Mouse (Mus musculus) ES-E14 (cell line): ENCODE measurements around the gene Ctse. TPM values are rescaled to one million over a fixed set of nuclear protein-coding genes. Genes with fewer than 3 reads are reported as not detected.

Source experiments
- DNase-seq: peaks from one replicate; pipeline ENCODE4 v3.0.0-alpha.2; 2013; ENCODE audit warnings: low read depth, low spot score
- H3K27ac ChIP-seq: 2 replicates; pipeline ENCODE4 v1.5.1; 2012; ENCODE audit warnings: low read depth, mild to moderate bottlenecking, low read length, moderate library complexity, mixed read lengths; ENCODE audit not compliant: poor library complexity, insufficient read depth, severe bottlenecking
- H3K36me3 ChIP-seq: 2 replicates; pipeline ENCODE4 v1.6.1; 2012; ENCODE audit warnings: mild to moderate bottlenecking, low read length, moderate library complexity, mixed read lengths; ENCODE audit not compliant: control insufficient read depth, poor library complexity, insufficient read depth, severe bottlenecking
- H3K4me1 ChIP-seq, 2 experiments: fragments of 150-350 bp in 1 of 2; sonication (generic) in 1 of 2; 2 replicates each; pipeline ENCODE4 v1.6.1; 2012; ENCODE audit warnings: low read length in 2 of 2, mild to moderate bottlenecking in 1 of 2, mixed read lengths in 1 of 2; ENCODE audit not compliant: control insufficient read depth in 2 of 2, insufficient read depth in 2 of 2, poor library complexity in 1 of 2
- H3K4me3 ChIP-seq, 2 experiments: fragments of 150-350 bp in 1 of 2; sonication (generic) in 1 of 2; 2 replicates each; pipeline ENCODE4 v1.5.1; 2012; ENCODE audit warnings: low read length in 2 of 2, low read depth in 1 of 2, mild to moderate bottlenecking in 1 of 2, mixed read lengths in 1 of 2; ENCODE audit not compliant: insufficient read depth in 1 of 2, poor library complexity in 1 of 2, severe bottlenecking in 1 of 2
- H3K9ac ChIP-seq: 2 replicates; pipeline ENCODE4 v1.6.1; 2012; ENCODE audit warnings: low read depth, mild to moderate bottlenecking, low read length, mixed read lengths; ENCODE audit not compliant: poor library complexity, insufficient read depth, severe bottlenecking
- H3K9me3 ChIP-seq: fragments of 150-350 bp; sonication (generic); 2 replicates; pipeline ENCODE4 v1.6.1; 2012; ENCODE audit warnings: low read depth, mild to moderate bottlenecking, low read length; ENCODE audit not compliant: control insufficient read depth, insufficient read depth
- CHD2 ChIP-seq: IDR thresholded peaks from 2 replicates; pipeline ENCODE4 v1.6.1; 2014; ENCODE audit warnings: mild to moderate bottlenecking, low read depth, low read length, inconsistent platforms
- HCFC1 ChIP-seq: IDR thresholded peaks from 2 replicates; pipeline ENCODE4 v1.6.1; 2012; ENCODE audit warnings: low read length, inconsistent platforms, borderline replicate concordance; ENCODE audit not compliant: insufficient read depth
- MAFK ChIP-seq: IDR thresholded peaks from 2 replicates; pipeline ENCODE4 v1.6.1; 2014; ENCODE audit warnings: mild to moderate bottlenecking, low read depth, low read length, inconsistent platforms; ENCODE audit not compliant: insufficient read depth
- ZC3H11A ChIP-seq: IDR thresholded peaks from 2 replicates; pipeline ENCODE4 v1.6.1; 2012; ENCODE audit warnings: low read depth, mild to moderate bottlenecking, inconsistent platforms, low read length, borderline replicate concordance
- ZNF384 ChIP-seq: IDR thresholded peaks from 2 replicates; pipeline ENCODE4 v1.6.1; 2012; ENCODE audit warnings: low read depth, low read length, inconsistent platforms
- in situ Hi-C, 2 experiments: fragments of 600-800 bp; cut with MboI; formaldehyde crosslinking; loops; one replicate each; pipeline ENCODE4 v1.15.1; 2025; ENCODE audit warnings: low sequenced_read_pairs in 2 of 2, inconsistent platforms in 1 of 2; ENCODE audit not compliant: unreplicated experiment in 2 of 2
- total RNA-seq: library from RNA; depleted of rRNA; stranded (reverse); fragments of 300-350 nt; gene quantifications from 2 replicates; pipeline ENCODE4 v1.2.3, GENCODE M21; 2012; rRNA removed

The Ctse gene
- total RNA-seq, 1 experiment = not detected

DNA sequence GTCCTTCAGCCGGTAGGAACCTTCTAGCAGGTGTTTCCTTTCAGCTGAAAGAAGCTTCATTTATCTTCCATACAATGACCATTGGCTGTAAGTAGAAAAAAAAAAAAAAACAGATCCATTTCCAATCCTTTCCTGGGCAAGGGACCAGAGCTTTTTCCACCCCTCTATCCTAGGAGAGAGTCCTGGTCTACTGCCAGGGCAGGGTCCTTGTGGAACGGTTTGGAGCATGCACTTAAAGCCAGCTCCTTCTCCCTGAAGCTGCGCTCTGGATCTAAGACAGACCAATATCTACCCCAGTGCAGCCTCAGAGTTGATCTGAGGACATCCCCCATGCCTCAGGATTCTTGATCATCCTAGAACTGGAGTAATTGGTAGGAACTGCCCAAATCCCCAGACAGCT, 83.9 kb downstream of the Ctse start:
- Histone ChIP-seq H3K27ac (no peak overlapping the region), H3K4me3 (no peak overlapping the region), H3K9me3 (no peaks in the 10 kb centered on the region), H3K36me3 (no peaks in the 10 kb centered on the region), H3K9ac (no peak overlapping the region), H3K4me1 (0 out of 4 replicates have a peak, but pooled peaks cover 0 to 3% of the 10 kb centered on the region in 2 experiments)
- DNase-seq = no peak
- no peak for TF ChIP-seq CHD2
- in situ Hi-C loops = no loop called here

DNA sequence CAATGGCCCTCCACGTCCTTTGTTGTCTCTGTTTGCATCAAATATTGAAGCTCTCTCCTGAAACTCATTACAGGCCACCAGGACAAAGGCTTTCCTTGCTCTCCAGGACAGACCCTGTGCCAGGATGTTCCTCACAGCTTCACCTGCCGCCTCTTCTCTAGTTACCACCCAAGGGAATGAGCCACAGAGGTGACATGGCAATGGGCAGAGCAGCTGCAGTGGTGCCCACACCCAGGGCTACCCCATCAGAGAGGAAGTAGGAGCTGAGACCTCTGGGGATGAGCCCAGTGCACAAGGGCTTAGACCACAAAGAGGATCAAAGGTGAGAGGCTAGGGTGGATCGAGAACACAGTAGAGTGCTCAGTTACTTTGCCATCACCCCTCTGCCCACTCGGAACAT, 85.4 kb downstream of the Ctse start:
- TF ChIP-seq ZNF384 = no peak
- no peak for TF ChIP-seq ZC3H11A
- no peak for TF ChIP-seq MAFK
- no peak for TF ChIP-seq CHD2
- no peak for TF ChIP-seq HCFC1
- Histone ChIP-seq H3K27ac (no peak overlapping the region), H3K4me1 (peaks cover 2 to 3% of the 10 kb centered on the region in 2 experiments; a peak in 1 of 4 replicates), H3K9ac (no peak overlapping the region), H3K36me3 (no peaks in the 10 kb centered on the region), H3K9me3 (no peaks in the 10 kb centered on the region), H3K4me3 (no peak overlapping the region)
- in situ Hi-C loops = no loop called here
- no peak for DNase-seq

Other genes starting within 250 kb of the Ctse start
- gene Srgap2, start 111.0 kb upstream of the Ctse start, total RNA-seq = 26.4 and 38.6 TPM in 2 replicates
- gene Fam72a, start 110.4 kb upstream of the Ctse start, total RNA-seq = 3.5 and 5.8 TPM in 2 replicates
- gene Avpr1b, start 39.1 kb upstream of the Ctse start, total RNA-seq = not detected in 2 replicates
- 0.16 and 0.18 TPM in 2 replicates for gene Rab7b, start 50.4 kb downstream of the Ctse start, total RNA-seq
- gene Slc26a9, start 105.7 kb downstream of the Ctse start, total RNA-seq = 0.32 and 0.36 TPM in 2 replicates
- gene Pm20d1, start 159.1 kb downstream of the Ctse start, total RNA-seq = 2.0 and 4.9 TPM in 2 replicates
- 17.3 and 21.8 TPM in 2 replicates for gene Slc41a1, start 189.2 kb downstream of the Ctse start, total RNA-seq
- gene Rab29, start 228.9 kb downstream of the Ctse start, total RNA-seq = 4.7 and 9.7 TPM in 2 replicates